Mouse (Mus musculus): ENCODE measurements around the gene Rbfox1. TPM values are rescaled to one million over a fixed set of nuclear protein-coding genes. Genes with fewer than 3 reads are reported as not detected.

Rbfox1 gene
- polyA plus RNA-seq, 1 experiment from 2014 or later = 276 TPM

DNA sequence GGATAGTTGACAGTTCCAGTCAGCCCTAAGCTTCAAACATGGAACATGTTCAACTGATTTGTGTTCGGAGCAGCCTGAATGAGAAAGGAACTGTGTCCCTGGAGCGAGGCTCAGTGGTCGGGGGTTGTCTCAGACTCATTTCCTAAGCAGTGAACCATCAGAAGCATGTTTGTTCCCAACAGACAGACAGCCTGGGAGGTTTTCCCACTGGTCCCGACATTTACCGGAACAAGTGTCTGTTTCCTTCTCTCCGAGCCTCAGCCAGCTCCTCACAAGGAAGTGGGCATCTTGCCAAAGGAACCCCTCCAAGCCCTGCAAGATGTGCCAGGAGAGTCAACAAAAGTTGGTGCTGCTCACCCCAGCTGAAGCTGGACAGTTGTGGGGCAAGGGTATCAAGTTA lies 1022.4 kb downstream of the Rbfox1 start:
- ATAC-seq = peak; percentile 65
- Histone ChIP-seq H3K4me1 (ENCODE audit: control insufficient read depth, insufficient read depth, low read depth, low read length) (no peaks in the 10 kb centered on the region), H3K36me3 (ENCODE audit: control insufficient read depth, insufficient read depth, low read length) (no peaks in the 10 kb centered on the region), H3K27me3 (replicated peaks; ENCODE audit: control insufficient read depth, insufficient read depth, low read length) (no peaks in the 10 kb centered on the region), H3K27ac (ENCODE audit: low read depth, low read length) (no peak overlapping the region), H3K9me3 (ENCODE audit: control insufficient read depth, low read length) (no peaks in the 10 kb centered on the region), H3K9ac (ENCODE audit: low read depth, low read length) (no peak overlapping the region; the same call in 1 of the 2 replicates), H3K4me2 (ENCODE audit: low read length) (no peak overlapping the region), H3K4me3 (ENCODE audit: low read length) (no peak overlapping the region)
- WGBS = 38% methylated on average over 6 of the region's 6 CpGs

DNA sequence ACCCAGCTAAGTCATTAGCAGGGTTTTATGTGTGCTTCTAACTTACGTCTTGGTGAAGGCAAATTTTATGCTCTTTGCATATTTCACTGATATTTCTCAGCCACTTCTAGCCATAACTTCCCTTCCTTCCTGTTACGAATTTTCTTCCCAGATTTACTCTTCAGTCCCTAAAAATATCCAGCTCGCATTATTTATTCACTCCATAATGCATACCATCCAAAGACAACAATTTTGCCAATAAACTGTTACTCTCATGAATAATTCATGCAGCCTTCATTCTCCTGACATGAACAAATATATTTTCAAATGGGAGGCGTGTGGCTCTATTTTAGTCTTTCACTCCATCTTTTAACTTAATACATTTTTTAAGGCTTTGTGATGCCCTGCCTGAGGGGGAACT lies 1029.4 kb downstream of the Rbfox1 start:
- H3K27me3 ChIP-seq (replicated peaks; ENCODE audit: control insufficient read depth, insufficient read depth, low read length) = no peaks in the 10 kb centered on the region
- H3K9me3 ChIP-seq (ENCODE audit: control insufficient read depth, low read length) = no peaks in the 10 kb centered on the region
- H3K36me3 ChIP-seq (ENCODE audit: control insufficient read depth, insufficient read depth, low read length) = no peaks in the 10 kb centered on the region
- 61% methylated on average over 4 of the region's 4 CpGs for WGBS
- H3K4me2 ChIP-seq (ENCODE audit: low read length) = no peak overlapping the region
- no peaks in the 10 kb centered on the region for H3K4me1 ChIP-seq (ENCODE audit: control insufficient read depth, insufficient read depth, low read depth, low read length)
- no peak for ATAC-seq
- H3K9ac ChIP-seq (ENCODE audit: low read depth, low read length) = no peak overlapping the region
- H3K4me3 ChIP-seq (ENCODE audit: low read length) = no peak overlapping the region
- no peak overlapping the region for H3K27ac ChIP-seq (ENCODE audit: low read depth, low read length)

GRCm38 (mm10) chr16:6918641-6919040 lies 1033.5 kb downstream of the Rbfox1 start:
- Histone ChIP-seq H3K27me3 (replicated peaks; ENCODE audit: control insufficient read depth, insufficient read depth, low read length) (no peaks in the 10 kb centered on the region), H3K9me3 (ENCODE audit: control insufficient read depth, low read length) (no peaks in the 10 kb centered on the region), H3K36me3 (ENCODE audit: control insufficient read depth, insufficient read depth, low read length) (no peaks in the 10 kb centered on the region), H3K4me2 (ENCODE audit: low read length) (no peak overlapping the region), H3K27ac (ENCODE audit: low read depth, low read length) (no peak overlapping the region), H3K4me3 (ENCODE audit: low read length) (no peak overlapping the region), H3K9ac (ENCODE audit: low read depth, low read length) (no peak overlapping the region), H3K4me1 (ENCODE audit: control insufficient read depth, insufficient read depth, low read depth, low read length) (no peaks in the 10 kb centered on the region)
- ATAC-seq = no peak
- WGBS = 53% methylated on average over 3 of the region's 3 CpGs

GRCm38 (mm10) chr16:6919681-6920080 lies 1034.5 kb downstream of the Rbfox1 start:
- Histone ChIP-seq H3K27me3 (replicated peaks; ENCODE audit: control insufficient read depth, insufficient read depth, low read length) (no peaks in the 10 kb centered on the region), H3K9me3 (ENCODE audit: control insufficient read depth, low read length) (no peaks in the 10 kb centered on the region)
- WGBS = 26% methylated on average over 5 of the region's 5 CpGs

GRCm38 (mm10) chr16:6927661-6928060 lies 1042.5 kb downstream of the Rbfox1 start:
- Histone ChIP-seq H3K4me2 (ENCODE audit: low read length) (no peak overlapping the region), H3K9me3 (ENCODE audit: control insufficient read depth, low read length) (no peaks in the 10 kb centered on the region), H3K4me3 (ENCODE audit: low read length) (no peak overlapping the region), H3K4me1 (ENCODE audit: control insufficient read depth, insufficient read depth, low read depth, low read length) (no peaks in the 10 kb centered on the region), H3K36me3 (ENCODE audit: control insufficient read depth, insufficient read depth, low read length) (no peaks in the 10 kb centered on the region), H3K27me3 (replicated peaks; ENCODE audit: control insufficient read depth, insufficient read depth, low read length) (no peaks in the 10 kb centered on the region), H3K9ac (ENCODE audit: low read depth, low read length) (no peak overlapping the region), H3K27ac (ENCODE audit: low read depth, low read length) (no peak overlapping the region)
- 78% methylated on average over 2 of the region's 2 CpGs for WGBS
- ATAC-seq = no peak

More at GRCm38 (mm10) chr16:6919681-6920080, 1034.5 kb downstream of the Rbfox1 start:
- Histone ChIP-seq H3K4me2 (ENCODE audit: low read length) (no peak overlapping the region), H3K9ac (ENCODE audit: low read depth, low read length) (no peak overlapping the region), H3K4me3 (ENCODE audit: low read length) (no peak overlapping the region), H3K36me3 (ENCODE audit: control insufficient read depth, insufficient read depth, low read length) (no peaks in the 10 kb centered on the region), H3K27ac (ENCODE audit: low read depth, low read length) (no peak overlapping the region), H3K4me1 (ENCODE audit: control insufficient read depth, insufficient read depth, low read depth, low read length) (no peaks in the 10 kb centered on the region)
- no peak for ATAC-seq

DNA sequence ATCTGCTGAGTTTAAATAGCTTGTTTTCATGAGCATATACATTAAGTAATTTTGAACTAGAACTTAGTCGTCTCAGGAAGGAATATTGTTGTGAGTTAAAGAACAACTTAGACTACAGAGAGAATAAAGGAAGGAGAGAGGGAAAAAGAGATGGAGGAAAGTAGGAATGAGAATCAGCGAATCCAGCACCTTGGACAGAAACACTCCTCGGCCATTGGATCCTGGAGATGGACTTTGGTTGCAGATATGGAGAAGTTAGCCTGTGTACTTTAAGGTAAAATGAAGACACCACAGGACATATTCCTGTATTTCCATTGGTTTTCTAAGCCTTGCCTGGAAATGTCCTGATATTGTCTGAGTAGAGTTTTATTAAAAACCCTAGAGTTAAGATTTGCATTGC lies 1045.6 kb downstream of the Rbfox1 start:
- Histone ChIP-seq H3K4me3 (ENCODE audit: low read length) (no peak overlapping the region), H3K27ac (ENCODE audit: low read depth, low read length) (no peak overlapping the region), H3K4me1 (ENCODE audit: control insufficient read depth, insufficient read depth, low read depth, low read length) (no peaks in the 10 kb centered on the region), H3K9ac (ENCODE audit: low read depth, low read length) (no peak overlapping the region), H3K27me3 (replicated peaks; ENCODE audit: control insufficient read depth, insufficient read depth, low read length) (no peaks in the 10 kb centered on the region), H3K36me3 (ENCODE audit: control insufficient read depth, insufficient read depth, low read length) (no peaks in the 10 kb centered on the region), H3K9me3 (ENCODE audit: control insufficient read depth, low read length) (no peaks in the 10 kb centered on the region), H3K4me2 (ENCODE audit: low read length) (no peak overlapping the region)
- no peak for ATAC-seq
- WGBS = 62% methylated on average over 3 of the region's 3 CpGs

DNA sequence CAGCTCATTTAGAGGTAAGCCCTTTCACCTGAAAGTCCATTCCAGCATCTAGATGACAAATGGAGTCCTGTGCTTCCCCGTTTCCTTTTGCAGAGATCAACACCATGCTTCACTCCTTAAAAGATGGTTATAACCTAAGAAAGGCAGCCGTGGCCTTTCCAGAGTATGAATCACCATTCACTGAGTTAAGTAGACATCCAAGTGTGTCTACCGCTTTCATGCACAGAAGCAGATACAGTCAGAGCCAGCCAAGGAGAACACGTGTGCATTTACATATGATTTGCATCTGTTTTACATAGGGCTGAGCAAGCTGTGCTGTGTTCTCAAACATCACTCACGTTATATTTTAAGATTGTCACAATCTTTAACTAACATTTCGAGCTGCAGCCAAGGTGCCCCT lies 1061.0 kb downstream of the Rbfox1 start:
- ATAC-seq = no peak
- Histone ChIP-seq H3K27ac (ENCODE audit: low read depth, low read length) (no peak overlapping the region), H3K4me1 (ENCODE audit: control insufficient read depth, insufficient read depth, low read depth, low read length) (no peaks in the 10 kb centered on the region), H3K9ac (ENCODE audit: low read depth, low read length) (no peak overlapping the region), H3K9me3 (ENCODE audit: control insufficient read depth, low read length) (no peaks in the 10 kb centered on the region), H3K36me3 (ENCODE audit: control insufficient read depth, insufficient read depth, low read length) (no peaks in the 10 kb centered on the region), H3K4me2 (ENCODE audit: low read length) (no peak overlapping the region), H3K4me3 (ENCODE audit: low read length) (no peak overlapping the region), H3K27me3 (replicated peaks; ENCODE audit: control insufficient read depth, insufficient read depth, low read length) (no peaks in the 10 kb centered on the region)
- WGBS = 66% methylated on average over 6 of the region's 6 CpGs

DNA sequence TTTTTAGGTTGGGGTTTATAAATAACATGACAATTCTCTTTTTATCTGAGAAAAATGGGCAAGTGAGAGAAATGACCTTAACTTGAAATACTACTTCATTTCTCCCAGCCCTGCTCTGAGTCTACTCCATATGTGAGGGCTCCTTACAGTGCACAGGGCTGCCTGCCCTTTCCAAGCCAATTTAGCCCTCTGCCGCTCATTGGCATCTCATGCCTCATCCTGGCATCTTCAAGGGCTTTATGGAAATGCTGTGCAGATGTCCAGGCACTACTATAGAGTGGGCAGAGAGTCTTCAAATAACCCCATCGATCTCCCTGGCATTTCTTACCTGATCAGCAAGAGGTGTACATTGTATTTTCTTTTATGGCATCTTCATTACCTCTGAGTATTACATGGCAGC lies 1064.5 kb downstream of the Rbfox1 start:
- no peak overlapping the region for H3K9ac ChIP-seq (ENCODE audit: low read depth, low read length)
- no peaks in the 10 kb centered on the region for H3K36me3 ChIP-seq (ENCODE audit: control insufficient read depth, insufficient read depth, low read length)
- no peak overlapping the region for H3K27ac ChIP-seq (ENCODE audit: low read depth, low read length)
- ATAC-seq = no peak
- no peaks in the 10 kb centered on the region for H3K27me3 ChIP-seq (replicated peaks; ENCODE audit: control insufficient read depth, insufficient read depth, low read length)
- no peak overlapping the region for H3K4me3 ChIP-seq (ENCODE audit: low read length)
- WGBS = 77% methylated on average over 2 of the region's 2 CpGs
- H3K9me3 ChIP-seq (ENCODE audit: control insufficient read depth, low read length) = no peaks in the 10 kb centered on the region
- H3K4me1 ChIP-seq (ENCODE audit: control insufficient read depth, insufficient read depth, low read depth, low read length) = no peaks in the 10 kb centered on the region
- H3K4me2 ChIP-seq (ENCODE audit: low read length) = no peak overlapping the region

GRCm38 (mm10) chr16:6955102-6955675 lies 1070.0 kb downstream of the Rbfox1 start:
- no peak overlapping the region for H3K9ac ChIP-seq (ENCODE audit: low read depth, low read length)
- ATAC-seq = no peak
- no peak overlapping the region for H3K4me3 ChIP-seq (ENCODE audit: low read length)
- H3K27me3 ChIP-seq (replicated peaks; ENCODE audit: control insufficient read depth, insufficient read depth, low read length) = no peaks in the 10 kb centered on the region
- no peaks in the 10 kb centered on the region for H3K4me1 ChIP-seq (ENCODE audit: control insufficient read depth, insufficient read depth, low read depth, low read length)
- WGBS = 70% methylated on average over 6 of the region's 6 CpGs
- no peaks in the 10 kb centered on the region for H3K9me3 ChIP-seq (ENCODE audit: control insufficient read depth, low read length)
- H3K4me2 ChIP-seq (ENCODE audit: low read length) = no peak overlapping the region
- H3K27ac ChIP-seq (ENCODE audit: low read depth, low read length) = no peak overlapping the region
- no peaks in the 10 kb centered on the region for H3K36me3 ChIP-seq (ENCODE audit: control insufficient read depth, insufficient read depth, low read length)

DNA sequence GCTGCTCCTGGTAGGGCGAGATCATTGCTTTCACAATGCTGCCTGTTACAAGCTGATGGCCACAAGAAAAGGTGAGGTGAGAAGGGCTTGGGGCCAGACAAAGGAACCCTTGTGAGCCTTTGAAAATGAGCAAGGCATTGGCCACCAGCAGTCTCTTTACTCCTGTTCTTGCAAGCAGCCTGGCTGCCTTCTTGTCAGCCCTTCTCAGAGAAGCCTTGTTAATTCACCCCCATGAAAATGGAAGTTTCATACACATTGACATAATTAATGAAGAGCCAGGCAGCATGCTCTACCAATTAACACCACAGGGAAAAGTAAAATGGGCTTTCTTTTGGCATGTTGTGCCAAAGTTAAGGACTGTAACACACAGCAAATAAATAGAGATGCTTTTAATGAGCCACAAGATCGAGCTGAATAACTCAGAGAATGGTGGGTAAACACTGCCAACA lies 1076.8 kb downstream of the Rbfox1 start:
- Histone ChIP-seq H3K27me3 (replicated peaks; ENCODE audit: control insufficient read depth, insufficient read depth, low read length) (no peaks in the 10 kb centered on the region), H3K4me3 (ENCODE audit: low read length) (no peak overlapping the region), H3K4me2 (ENCODE audit: low read length) (no peak overlapping the region), H3K27ac (ENCODE audit: low read depth, low read length) (no peak overlapping the region), H3K9ac (ENCODE audit: low read depth, low read length) (no peak overlapping the region), H3K9me3 (ENCODE audit: control insufficient read depth, low read length) (no peaks in the 10 kb centered on the region), H3K4me1 (ENCODE audit: control insufficient read depth, insufficient read depth, low read depth, low read length) (peaks cover 12% of the 10 kb centered on the region), H3K36me3 (ENCODE audit: control insufficient read depth, insufficient read depth, low read length) (no peaks in the 10 kb centered on the region)
- 16% methylated on average over 2 of the region's 2 CpGs for WGBS
- ATAC-seq = peak; percentile 50

All from hindbrain, embryonic 16.5 days (tissue).